Mouse (Mus musculus) gastrocnemius, postnatal 25 days (tissue): ENCODE measurements around the gene Rbp3. TPM values are rescaled to one million over a fixed set of nuclear protein-coding genes. Genes with fewer than 3 reads are reported as not detected.

Source experiments
- DNase-seq: peaks from one replicate; pipeline ENCODE4 v3.0.0; 2022
- total RNA-seq, 2 experiments: library from RNA; stranded (reverse); gene quantifications; 1 replicate in 1 of 2; 2 replicates in 1 of 2; pipeline ENCODE4 v1.2.3; 2021

The Rbp3 gene
- total RNA-seq, 2 experiments from 2014 or later, result not detected

- no peak for DNase-seq
Observed at GRCm38 (mm10) chr14:33974752-33975151, 20.9 kb downstream of the Rbp3 start.

GRCm38 (mm10) chr14:33977748-33978147 is 23.9 kb downstream of the Rbp3 start:
- no peak for DNase-seq

- no peak for DNase-seq
Observed at GRCm38 (mm10) chr14:33978604-33979059, 24.8 kb downstream of the Rbp3 start, which contains the start of gene Zfp488. Gene Zfp488, minus strand, starts transcription at chr14:33978764.

- DNase-seq, result no peak
Observed at GRCm38 (mm10) chr14:33989201-33989600, 35.4 kb downstream of the Rbp3 start.

GRCm38 (mm10) chr14:33991971-33992370 is 38.2 kb downstream of the Rbp3 start:
- no peak for DNase-seq

- DNase-seq, result no peak
Observed at GRCm38 (mm10) chr14:33993051-33993450, 39.2 kb downstream of the Rbp3 start.

- no peak for DNase-seq
Observed at GRCm38 (mm10) chr14:33993521-33994289, 39.9 kb downstream of the Rbp3 start.

- DNase-seq, result no peak
Observed at GRCm38 (mm10) chr14:33997427-33997826, 43.6 kb downstream of the Rbp3 start.

GRCm38 (mm10) chr14:34000076-34000475 is 46.3 kb downstream of the Rbp3 start:
- DNase-seq, result no peak

GRCm38 (mm10) chr14:34001445-34001844 is 47.6 kb downstream of the Rbp3 start:
- DNase-seq, result no peak

- DNase-seq, result no peak
Observed at GRCm38 (mm10) chr14:34002358-34002757, 48.6 kb downstream of the Rbp3 start.

Other genes starting within 250 kb of the Rbp3 start
- gene Gdf10, start 30.4 kb upstream of the Rbp3 start, total RNA-seq, result 1 to 10 TPM; 2.0 to 3.9 TPM
- not detected for gene Gdf2, start 13.0 kb upstream of the Rbp3 start, total RNA-seq
- not detected for gene Zfp488, start 24.8 kb downstream of the Rbp3 start, total RNA-seq
- not detected for gene Gm30083, start 61.2 kb downstream of the Rbp3 start, total RNA-seq
- not detected for gene Gm5460, start 62.8 kb downstream of the Rbp3 start, total RNA-seq
- gene Antxrl, start 98.7 kb downstream of the Rbp3 start, total RNA-seq, result not detected
- gene Anxa8, start 132.0 kb downstream of the Rbp3 start, total RNA-seq, result 1 to 10 TPM in 1 of 2 experiments, under 1 TPM in 1; 0.61 to 1.7 TPM
- not detected for gene A630023A22Rik, start 148.8 kb downstream of the Rbp3 start, total RNA-seq
- gene Npy4r, start 198.5 kb downstream of the Rbp3 start, total RNA-seq, result under 1 TPM; 0.13 to 0.27 TPM
- gene Gprin2, start 247.7 kb downstream of the Rbp3 start, total RNA-seq, result under 1 TPM; 0.08 to 0.29 TPM